Mouse (Mus musculus) lung, adult 2 months (tissue): Measurements from ENCODE around the gene Ace.

Experiments used
- CTCF ChIP-seq: fragments of 200-500 bp; IDR thresholded peaks from 2 replicates; pipeline ENCODE4 v1.5.1; 2011; ENCODE audit warnings: mild to moderate bottlenecking, low read length, control low read depth; ENCODE audit not compliant: insufficient read depth
- POLR2A ChIP-seq: fragments of 200-500 bp; IDR thresholded peaks from 2 replicates; pipeline ENCODE4 v1.6.1; 2011; ENCODE audit warnings: low read depth, mild to moderate bottlenecking, control low read depth, low read length, borderline replicate concordance; ENCODE audit errors: extremely low read depth

- TF ChIP-seq CTCF (no peak), POLR2A (no peak)
These were observed 38.2 kb downstream of the Ace start for GRCm38 (mm10) chr11:106005970-106006369.
